Mouse (Mus musculus): ENCODE data around the gene Nfu1. TPM values are rescaled to one million over a fixed set of nuclear protein-coding genes. Genes with fewer than 3 reads are reported as not detected.
"Not testable (repeated sequence)": the region's sequence is repeated elsewhere in the genome, so short reads cannot be mapped to it uniquely, and the experiment has no call there.

The Nfu1 gene
- polyA plus RNA-seq, 1 experiment: 182 TPM

DNA sequence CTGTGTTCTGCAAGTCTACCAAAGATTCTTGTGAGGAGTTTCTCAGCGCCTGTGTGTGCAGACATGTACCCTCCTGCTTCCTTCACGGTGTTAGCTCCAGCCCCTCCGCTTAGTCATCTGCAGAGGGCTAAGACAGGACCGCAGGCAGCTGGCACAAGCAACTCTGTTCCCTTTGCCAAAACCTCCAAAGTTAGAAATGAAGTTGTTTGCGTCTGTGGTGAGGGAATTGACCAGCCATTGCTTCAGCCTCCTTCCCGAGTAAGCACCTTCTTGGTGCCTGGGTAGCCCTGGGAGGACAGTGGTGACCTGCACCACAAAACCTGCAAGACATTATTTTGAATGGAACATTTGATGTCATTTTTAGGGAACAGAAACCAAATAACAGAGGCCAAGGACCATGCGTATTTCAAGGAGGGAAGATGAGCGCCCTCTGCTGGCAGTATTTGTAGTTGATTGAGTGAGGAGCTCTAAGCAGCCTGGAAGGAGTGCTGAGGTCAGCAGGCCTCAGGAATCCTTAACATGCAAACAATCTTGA, 6.4 kb upstream of the Nfu1 start:
- H3K27ac ChIP-seq (replicated peaks; ENCODE audit: low read depth, low read length): no peak overlapping the region
- H3K4me3 ChIP-seq (ENCODE audit: insufficient read depth, low read depth, low read length): peak overlapping the region; percentile 32; the same call in 1 of the 2 replicates
- no peaks in the 10 kb centered on the region for H3K4me1 ChIP-seq (ENCODE audit: control insufficient read depth, insufficient read depth, insufficient read length, low read length)

DNA sequence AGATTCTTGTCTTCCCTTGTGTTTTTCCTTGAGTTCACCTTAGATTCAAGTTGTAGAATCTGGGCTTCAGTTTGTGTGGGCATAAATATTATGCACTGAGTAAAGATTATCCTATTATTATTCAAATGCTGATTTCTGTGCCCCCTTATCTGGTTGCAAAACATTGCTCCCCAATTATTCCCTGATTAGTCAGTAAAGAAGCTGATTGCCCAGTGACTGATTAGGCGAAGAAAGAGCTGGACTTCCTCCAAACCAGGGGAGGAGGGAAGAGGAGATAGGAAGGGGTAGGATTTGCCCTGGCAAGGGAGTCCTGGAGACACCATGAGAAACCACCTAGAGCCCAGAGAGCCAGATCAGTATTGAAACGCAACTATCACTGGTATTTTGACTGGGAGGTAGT, 4.9 kb upstream of the Nfu1 start:
- Histone ChIP-seq H3K27ac (replicated peaks; ENCODE audit: low read depth, low read length) (no peak overlapping the region), H3K4me3 (ENCODE audit: insufficient read depth, low read depth, low read length) (no peak overlapping the region), H3K4me1 (ENCODE audit: control insufficient read depth, insufficient read depth, insufficient read length, low read length) (no peaks in the 10 kb centered on the region)

DNA sequence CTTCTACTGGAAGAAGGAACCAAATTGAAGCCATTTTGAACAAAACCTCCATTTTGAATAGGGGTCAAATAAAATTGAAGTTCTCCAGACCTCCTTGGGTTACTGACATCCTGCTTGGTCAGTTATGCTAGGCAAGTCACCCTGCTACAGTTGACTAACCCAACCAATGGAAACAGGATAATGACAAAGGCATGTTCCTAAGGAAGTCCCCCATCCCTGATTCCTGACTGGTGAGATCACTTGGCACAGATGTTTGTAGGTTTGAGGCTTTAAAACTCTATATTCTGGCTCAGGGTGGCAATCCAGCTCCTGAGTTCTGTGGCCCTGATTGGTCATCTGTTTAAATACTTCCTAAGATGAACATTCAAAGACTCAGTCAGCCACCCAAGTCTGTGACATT, 3.5 kb upstream of the Nfu1 start:
- Histone ChIP-seq H3K4me3 (ENCODE audit: insufficient read depth, low read depth, low read length) (no peak overlapping the region), H3K4me1 (ENCODE audit: control insufficient read depth, insufficient read depth, insufficient read length, low read length) (peaks cover under 1% of the 10 kb centered on the region; the same call in 1 of the 2 replicates), H3K27ac (replicated peaks; ENCODE audit: low read depth, low read length) (no peak overlapping the region)

DNA sequence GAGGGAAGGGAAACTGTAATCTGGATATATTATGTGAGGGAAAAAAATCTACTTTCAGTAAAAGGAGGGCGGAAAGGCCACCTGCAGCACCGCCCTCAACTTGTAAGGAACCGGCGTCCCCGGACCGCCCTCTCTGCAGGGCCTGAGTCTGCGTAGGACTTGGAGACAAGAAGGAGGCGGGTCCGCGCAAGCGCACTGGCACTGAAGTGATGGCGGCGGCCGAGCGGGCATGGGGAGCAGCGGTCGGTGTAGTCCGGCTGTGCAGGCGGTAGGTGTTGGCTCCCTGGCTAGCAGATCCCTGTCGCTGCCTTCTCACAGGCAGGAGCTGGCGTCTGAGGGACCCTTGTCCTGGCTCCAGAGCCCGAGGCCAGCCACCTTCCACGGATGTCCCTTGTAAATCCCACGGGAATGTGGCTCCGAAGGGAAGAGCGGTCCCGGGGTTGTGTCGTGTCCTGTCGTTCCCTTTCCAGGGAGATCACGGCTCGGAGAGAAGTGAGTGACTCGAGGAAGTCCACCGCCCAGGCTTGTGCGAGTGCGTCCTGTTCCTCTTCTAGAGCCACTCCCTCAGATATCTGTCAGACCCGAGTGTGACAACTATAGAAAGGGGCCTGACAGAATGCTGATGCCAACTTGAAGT, 774 bp downstream of the Nfu1 start:
- peak overlapping the region; percentile 93 for H3K4me3 ChIP-seq (ENCODE audit: insufficient read depth, low read depth, low read length)
- peaks cover 3% of the 10 kb centered on the region; the same call in 1 of the 2 replicates for H3K4me1 ChIP-seq (ENCODE audit: control insufficient read depth, insufficient read depth, insufficient read length, low read length)
- H3K27ac ChIP-seq (replicated peaks; ENCODE audit: low read depth, low read length): peak overlapping the region; percentile 95

GRCm38 (mm10) chr6:87016916-87017315, 7.9 kb downstream of the Nfu1 start:
- Histone ChIP-seq H3K27ac (replicated peaks; ENCODE audit: low read depth, low read length) (no peak overlapping the region), H3K4me3 (ENCODE audit: insufficient read depth, low read depth, low read length) (no peak overlapping the region), H3K4me1 (ENCODE audit: control insufficient read depth, insufficient read depth, insufficient read length, low read length) (no peaks in the 10 kb centered on the region)

DNA sequence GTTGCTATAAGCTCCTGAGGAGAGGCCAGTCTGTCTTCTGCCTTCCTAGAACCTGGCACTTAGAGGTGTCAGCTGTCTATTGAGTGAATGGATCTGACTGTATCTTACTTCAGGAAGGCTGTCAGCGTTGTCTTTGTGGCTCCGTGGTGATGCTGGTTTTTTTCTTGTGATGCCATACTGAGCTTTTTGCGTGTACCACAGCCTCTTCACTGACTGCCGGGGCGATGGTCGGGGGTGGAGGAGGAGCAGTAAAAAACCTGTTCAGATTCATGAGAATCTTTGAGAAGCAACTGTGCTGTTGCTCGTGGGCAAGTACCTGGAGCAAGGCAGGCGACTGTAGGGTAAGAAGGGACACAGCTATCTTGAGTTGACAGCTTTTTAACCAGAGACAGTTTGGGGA, 9.8 kb downstream of the Nfu1 start:
- H3K27ac ChIP-seq (replicated peaks; ENCODE audit: low read depth, low read length): no peak overlapping the region
- H3K4me3 ChIP-seq (ENCODE audit: insufficient read depth, low read depth, low read length): no peak overlapping the region
- H3K4me1 ChIP-seq (ENCODE audit: control insufficient read depth, insufficient read depth, insufficient read length, low read length): no peaks in the 10 kb centered on the region

- peaks cover under 1% of the 10 kb centered on the region for H3K4me1 ChIP-seq (ENCODE audit: control insufficient read depth, insufficient read depth, insufficient read length, low read length)
These were observed 12.8 kb downstream of the Nfu1 start for GRCm38 (mm10) chr6:87021791-87022190.

DNA sequence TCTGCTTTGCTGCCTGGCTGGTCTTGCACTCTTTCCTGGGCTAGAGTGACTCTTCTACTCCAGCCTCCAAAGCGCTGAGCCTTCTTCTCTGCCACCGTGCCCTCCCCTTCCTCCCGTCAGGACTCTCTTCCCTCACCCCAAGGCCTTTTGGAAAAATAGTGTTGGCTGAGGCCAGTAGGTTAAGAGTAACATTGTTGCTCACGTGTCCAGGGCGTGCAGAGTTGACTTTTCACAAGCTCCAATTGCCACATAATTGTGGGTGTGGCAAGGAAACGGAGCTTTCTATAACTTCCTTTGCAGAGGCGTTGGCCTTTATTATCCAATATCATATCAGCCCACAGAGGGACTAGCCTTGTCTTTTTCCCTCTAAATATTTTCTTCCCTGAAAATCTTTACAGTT, 17.9 kb downstream of the Nfu1 start:
- Histone ChIP-seq H3K27ac (replicated peaks; ENCODE audit: low read depth, low read length) (peak overlapping the region; percentile 40; the same call in 1 of the 2 replicates), H3K4me1 (ENCODE audit: control insufficient read depth, insufficient read depth, insufficient read length, low read length) (peaks cover 2% of the 10 kb centered on the region), H3K4me3 (ENCODE audit: insufficient read depth, low read depth, low read length) (no peak overlapping the region)

More at GRCm38 (mm10) chr6:87021791-87022190, 12.8 kb downstream of the Nfu1 start:
- no peak overlapping the region for H3K4me3 ChIP-seq (ENCODE audit: insufficient read depth, low read depth, low read length)
- no peak overlapping the region for H3K27ac ChIP-seq (replicated peaks; ENCODE audit: low read depth, low read length)

- H3K27ac ChIP-seq (replicated peaks; ENCODE audit: low read depth, low read length): no peak overlapping the region
- peaks cover 2% of the 10 kb centered on the region for H3K4me1 ChIP-seq (ENCODE audit: control insufficient read depth, insufficient read depth, insufficient read length, low read length)
- H3K4me3 ChIP-seq (ENCODE audit: insufficient read depth, low read depth, low read length): no peak overlapping the region
These were observed 19.8 kb downstream of the Nfu1 start for GRCm38 (mm10) chr6:87028881-87029280.

DNA sequence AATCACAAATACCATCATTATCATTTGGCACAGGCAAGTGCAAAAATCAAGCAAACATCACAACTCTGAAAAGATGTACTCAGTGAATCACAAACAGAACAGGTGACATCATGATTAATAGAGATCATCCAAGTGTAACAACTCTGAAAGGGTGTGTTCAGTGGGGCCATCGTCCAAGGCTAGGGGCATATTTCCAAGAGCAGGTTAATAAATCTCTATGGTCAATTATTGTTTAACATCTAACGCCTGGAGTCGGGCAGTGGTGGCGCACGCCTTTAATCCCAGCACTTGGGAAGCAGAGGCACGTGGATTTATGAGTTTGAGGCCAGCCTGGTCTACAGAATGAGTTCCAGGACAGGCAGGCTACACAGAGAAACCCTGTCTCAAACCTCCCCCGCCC, 22.3 kb downstream of the Nfu1 start:
- not testable (repeated sequence) for H3K4me3 ChIP-seq (ENCODE audit: insufficient read depth, low read depth, low read length); H3K27ac ChIP-seq (replicated peaks; ENCODE audit: low read depth, low read length); H3K4me1 ChIP-seq (ENCODE audit: control insufficient read depth, insufficient read depth, insufficient read length, low read length)

GRCm38 (mm10) chr6:87032401-87032800, 23.4 kb downstream of the Nfu1 start:
- Histone ChIP-seq H3K27ac (replicated peaks; ENCODE audit: low read depth, low read length) (no peak overlapping the region), H3K4me1 (ENCODE audit: control insufficient read depth, insufficient read depth, insufficient read length, low read length) (no peaks in the 10 kb centered on the region), H3K4me3 (ENCODE audit: insufficient read depth, low read depth, low read length) (no peak overlapping the region)

- Histone ChIP-seq H3K4me3 (ENCODE audit: insufficient read depth, low read depth, low read length) (no peak overlapping the region), H3K4me1 (ENCODE audit: control insufficient read depth, insufficient read depth, insufficient read length, low read length) (no peaks in the 10 kb centered on the region), H3K27ac (replicated peaks; ENCODE audit: low read depth, low read length) (no peak overlapping the region)
These were observed 25.4 kb downstream of the Nfu1 start for GRCm38 (mm10) chr6:87034395-87034794.

GRCm38 (mm10) chr6:87037826-87038620, 29.0 kb downstream of the Nfu1 start:
- Histone ChIP-seq H3K27ac (replicated peaks; ENCODE audit: low read depth, low read length) (no peak overlapping the region), H3K4me1 (ENCODE audit: control insufficient read depth, insufficient read depth, insufficient read length, low read length) (no peaks in the 10 kb centered on the region), H3K4me3 (ENCODE audit: insufficient read depth, low read depth, low read length) (no peak overlapping the region)

GRCm38 (mm10) chr6:87039161-87039560, 30.1 kb downstream of the Nfu1 start:
- Histone ChIP-seq H3K4me3 (ENCODE audit: insufficient read depth, low read depth, low read length) (no peak overlapping the region), H3K27ac (replicated peaks; ENCODE audit: low read depth, low read length) (no peak overlapping the region), H3K4me1 (ENCODE audit: control insufficient read depth, insufficient read depth, insufficient read length, low read length) (peaks cover 5% of the 10 kb centered on the region; the same call in 1 of the 2 replicates)

DNA sequence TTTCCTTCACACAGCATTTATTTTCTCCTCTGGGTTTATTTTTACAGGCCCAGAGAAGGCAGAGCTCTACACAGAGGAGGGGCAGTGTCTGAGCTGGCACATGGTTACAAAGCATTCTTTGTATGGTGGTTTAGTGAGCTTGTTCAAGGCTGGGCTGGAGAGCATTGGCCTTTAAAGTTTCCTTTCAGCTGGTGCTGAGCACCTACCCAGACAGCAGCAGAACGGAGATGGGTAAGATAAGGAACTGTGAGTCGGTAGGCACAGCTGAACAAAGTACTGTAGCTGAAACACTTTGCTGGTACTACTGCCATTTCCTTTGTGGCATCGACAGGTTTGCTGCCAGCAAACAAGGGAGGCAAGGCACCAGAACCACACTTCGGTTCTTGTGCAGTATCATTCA, 31.9 kb downstream of the Nfu1 start:
- no peak overlapping the region for H3K4me3 ChIP-seq (ENCODE audit: insufficient read depth, low read depth, low read length)
- H3K27ac ChIP-seq (replicated peaks; ENCODE audit: low read depth, low read length): no peak overlapping the region
- H3K4me1 ChIP-seq (ENCODE audit: control insufficient read depth, insufficient read depth, insufficient read length, low read length): peaks cover 5% of the 10 kb centered on the region; the same call in 1 of the 2 replicates

Measured in brown adipose tissue, adult 24 weeks (tissue).